Mouse (Mus musculus): ENCODE data around the gene Gm20822.
"Not testable (repeated sequence)": the region's sequence is repeated elsewhere in the genome, so short reads cannot be mapped to it uniquely, and the experiment has no call there.

Gene Gm20822

GRCm38 (mm10) chrY:15884671-15885070 lies at the start of gene Gm20822:
Gm20822 (minus strand) TSS chrY:15884771.
- not testable (repeated sequence) for DNase-seq (ENCODE audit: low spot score)

All from ovary, postnatal 10 days (tissue).